In genomic region chr2:136416381-136416780, GRCm38 (mm10) we compare ENCODE assay signal across 22 mouse cellular contexts. TPM values are rescaled to one million over a fixed set of nuclear protein-coding genes. Genes with fewer than 3 reads are reported as not detected.
DNase-seq lines count a peak whose midpoint lies in the region; ATAC-seq and TF ChIP-seq lines count a peak whose summit lies in the region.
"Had no signal": no experiment of that assay in that cellular context is flagged by ENCODE, and none has a peak within 500 bp of the region (broad histone marks: within the 10 kb centered on the region; RNA-seq: fewer than 3 reads in every experiment).

No protein-coding gene starts in this region.

- no peak overlapping the region for H3K9ac ChIP-seq in embryonic facial prominence, embryonic 11.5 days (replicated peaks; ENCODE audit: low read length)
- no peak overlapping the region for H3K9ac ChIP-seq in kidney, embryonic 14.5 days (ENCODE audit: low read depth, low read length)
- H3K9ac ChIP-seq: hindbrain, embryonic 14.5 days; intestine, embryonic 15.5 days; kidney, embryonic 15.5 days; liver, embryonic 15.5 days had no signal

- H3K4me3 ChIP-seq in embryonic facial prominence, embryonic 11.5 days (ENCODE audit: low read depth, low read length) = no peak overlapping the region
- no peak overlapping the region for H3K4me3 ChIP-seq in embryonic facial prominence, embryonic 10.5 days
- H3K4me3 ChIP-seq in layer of hippocampus, adult 2 months = no peak overlapping the region
- no peak overlapping the region for H3K4me3 ChIP-seq in kidney, embryonic 14.5 days (ENCODE audit: low read length)
- H3K4me3 ChIP-seq: heart, embryonic 10.5 days; intestine, embryonic 15.5 days; kidney, embryonic 15.5 days; liver, embryonic 15.5 days; megakaryocyte, embryonic 14.5 days had no signal

- TF ChIP-seq POLR2A in brain, embryonic 14.5 days (IDR thresholded peaks at IDR 0.05; ENCODE audit: borderline replicate concordance, extremely low read depth, insufficient read depth, insufficient read length, poor library complexity, severe bottlenecking) = no peak

- no peak for TF ChIP-seq CTCF in layer of hippocampus, adult 2 months (conservative IDR thresholded peaks at IDR 0.05)
- no peak for TF ChIP-seq CTCF in brain, embryonic 14.5 days (IDR thresholded peaks at IDR 0.05; ENCODE audit: borderline replicate concordance, extremely low read depth, insufficient read depth, insufficient read length)

- H3K4me2 ChIP-seq in embryonic facial prominence, embryonic 11.5 days (ENCODE audit: low read depth, low read length) = no peak overlapping the region
- no peak overlapping the region for H3K4me2 ChIP-seq in kidney, embryonic 14.5 days (replicated peaks; ENCODE audit: low read depth, low read length)
- H3K4me2 ChIP-seq: hindbrain, embryonic 14.5 days; intestine, embryonic 15.5 days; kidney, embryonic 15.5 days; liver, embryonic 15.5 days had no signal

- ATAC-seq in embryonic facial prominence, embryonic 11.5 days (replicated peaks; ENCODE audit: insufficient number of reproducible peaks, low FRiP score, low TSS enrichment, low read depth) = no peak
- no peak for ATAC-seq in kidney, embryonic 14.5 days (ENCODE audit: low FRiP score, low TSS enrichment)
- ATAC-seq: intestine, embryonic 15.5 days; midbrain, embryonic 16.5 days had no signal

- DNase-seq in embryonic facial prominence, embryonic 11.5 days (ENCODE audit: low spot score) = peak; percentile 60
- DNase-seq in embryonic facial prominence, embryonic 10.5 days (ENCODE audit: low spot score) = no peak
- DNase-seq in layer of hippocampus, adult 2 months (ENCODE audit: low spot score in 2 of 2) = peak; percentile 29 to 34
- no peak for DNase-seq in layer of hippocampus, postnatal 25 days (ENCODE audit: extremely low spot score in 1 of 2, low spot score in 1 of 2)
- DNase-seq in brain, embryonic 14.5 days (ENCODE audit: low read depth) = peak; percentile 63
- DNase-seq in layer of hippocampus, adult 8-10 months (ENCODE audit: low spot score in 2 of 2) = peak; percentile 17 to 19
- DNase-seq in adrenal gland, postnatal 14 days = no peak
- DNase-seq: adrenal gland, postnatal 10 days; heart, postnatal 10 days; lung, postnatal 14 days; retina, postnatal 1 day had no signal

- no peaks in the 10 kb centered on the region for H3K27me3 ChIP-seq in embryonic facial prominence, embryonic 11.5 days (ENCODE audit: control insufficient read depth, insufficient read depth, low read length)
- H3K27me3 ChIP-seq in embryonic facial prominence, embryonic 10.5 days (replicated peaks; ENCODE audit: low read depth, poor library complexity, severe bottlenecking) = no peaks in the 10 kb centered on the region
- no peaks in the 10 kb centered on the region for H3K27me3 ChIP-seq in kidney, embryonic 14.5 days (ENCODE audit: control insufficient read depth, insufficient read depth, low read length)
- H3K27me3 ChIP-seq: intestine, embryonic 15.5 days; kidney, embryonic 15.5 days; liver, embryonic 15.5 days; megakaryocyte, embryonic 14.5 days had no signal

- no peaks in the 10 kb centered on the region for H3K4me1 ChIP-seq in embryonic facial prominence, embryonic 11.5 days (ENCODE audit: control insufficient read depth, insufficient read depth, low read length)
- no peaks in the 10 kb centered on the region for H3K4me1 ChIP-seq in embryonic facial prominence, embryonic 10.5 days
- no peaks in the 10 kb centered on the region for H3K4me1 ChIP-seq in kidney, embryonic 14.5 days (ENCODE audit: control insufficient read depth, insufficient read depth, low read length)
- H3K4me1 ChIP-seq: heart, embryonic 10.5 days; intestine, embryonic 15.5 days; kidney, embryonic 15.5 days; liver, embryonic 15.5 days; megakaryocyte, embryonic 14.5 days had no signal

- no peaks in the 10 kb centered on the region for H3K9me3 ChIP-seq in embryonic facial prominence, embryonic 11.5 days (replicated peaks; ENCODE audit: control insufficient read depth, low read length)
- no peaks in the 10 kb centered on the region for H3K9me3 ChIP-seq in embryonic facial prominence, embryonic 10.5 days
- H3K9me3 ChIP-seq in kidney, embryonic 14.5 days (ENCODE audit: control insufficient read depth, low read length) = no peaks in the 10 kb centered on the region
- H3K9me3 ChIP-seq: heart, embryonic 10.5 days; intestine, embryonic 15.5 days; kidney, embryonic 15.5 days; liver, embryonic 15.5 days had no signal

- H3K27ac ChIP-seq in embryonic facial prominence, embryonic 11.5 days (replicated peaks; ENCODE audit: low read depth, low read length) = no peak overlapping the region
- H3K27ac ChIP-seq in embryonic facial prominence, embryonic 10.5 days (replicated peaks) = no peak overlapping the region
- H3K27ac ChIP-seq in layer of hippocampus, adult 2 months = no peak overlapping the region
- H3K27ac ChIP-seq in kidney, embryonic 14.5 days (ENCODE audit: low read depth, low read length) = no peak overlapping the region
- H3K27ac ChIP-seq: heart, embryonic 10.5 days; hindbrain, embryonic 14.5 days; intestine, embryonic 15.5 days; kidney, embryonic 15.5 days; liver, embryonic 15.5 days had no signal

- no peaks in the 10 kb centered on the region for H3K36me3 ChIP-seq in embryonic facial prominence, embryonic 11.5 days (replicated peaks; ENCODE audit: control insufficient read depth, insufficient read depth, low read depth, low read length)
- H3K36me3 ChIP-seq in embryonic facial prominence, embryonic 10.5 days (replicated peaks) = no peaks in the 10 kb centered on the region
- H3K36me3 ChIP-seq in kidney, embryonic 14.5 days (ENCODE audit: control insufficient read depth, insufficient read depth, low read length) = no peaks in the 10 kb centered on the region
- H3K36me3 ChIP-seq: heart, embryonic 10.5 days; intestine, embryonic 15.5 days; kidney, embryonic 15.5 days; liver, embryonic 15.5 days had no signal

RNA-seq across cellular contexts. Expression of gene Pak7, which starts 28.6 kb away (rescaled TPM):
- 4.2 and 4.9 TPM in 2 replicates for polyA plus RNA-seq in embryonic facial prominence, embryonic 11.5 days (2014; fragmentation: Nextera tagmentation; extraction: Ambion mirVana)
- 2.4 and 2.6 TPM in 2 replicates for polyA plus RNA-seq in embryonic facial prominence, embryonic 10.5 days (2016; fragmentation: Nextera tagmentation; extraction: Ambion mirVana)
- 10 to 100 TPM; 24.3 to 24.4 TPM for total RNA-seq in layer of hippocampus, adult 2 months (2021)
- 10 to 100 TPM; 24.2 to 27.7 TPM for total RNA-seq in layer of hippocampus, postnatal 25 days (2021)
- 17.5 and 27.3 TPM in 2 replicates for polyA plus RNA-seq in brain, embryonic 14.5 days (2012; rRNA removed)
- 10 to 100 TPM; 22.8 to 26.8 (median 25.9) TPM for total RNA-seq in layer of hippocampus, adult 8-10 months (2022)
- polyA plus RNA-seq in kidney, embryonic 14.5 days (2014; fragmentation: Nextera tagmentation; extraction: Ambion mirVana) = 1.6 and 1.7 TPM in 2 replicates
- 0.15 TPM in 1 of 2 replicates, not detected in the other for total RNA-seq in adrenal gland, postnatal 14 days (2021)
- total RNA-seq: common myeloid progenitor, adult 5-6 weeks had no signal
- polyA plus RNA-seq: C2C12; large intestine, adult 2 months had no signal

Comparison
In these comparisons a context has a peak if more than half of its experiments do, and no peak if none do; other contexts are left out.
1. DNase-seq: peak in embryonic facial prominence, embryonic 11.5 days (single experiment), layer of hippocampus, adult 2 months (2 of 2), brain, embryonic 14.5 days (single experiment) and layer of hippocampus, adult 8-10 months (2 of 2); none in embryonic facial prominence, embryonic 10.5 days (single experiment), layer of hippocampus, postnatal 25 days (0 of 2) and adrenal gland, postnatal 14 days (single experiment).
2. RNA of gene Pak7, which starts 28.6 kb away (total RNA-seq): 24.2 to 27.7 TPM in layer of hippocampus, postnatal 25 days, 22.8 to 26.8 TPM in layer of hippocampus, adult 8-10 months and 24.3 to 24.4 TPM in layer of hippocampus, adult 2 months; 0.15 TPM in adrenal gland, postnatal 14 days; every median in the first group is over 10 times any median in the second.